Mouse (Mus musculus): ENCODE data around the gene Cep131.

Cep131 gene

DNA sequence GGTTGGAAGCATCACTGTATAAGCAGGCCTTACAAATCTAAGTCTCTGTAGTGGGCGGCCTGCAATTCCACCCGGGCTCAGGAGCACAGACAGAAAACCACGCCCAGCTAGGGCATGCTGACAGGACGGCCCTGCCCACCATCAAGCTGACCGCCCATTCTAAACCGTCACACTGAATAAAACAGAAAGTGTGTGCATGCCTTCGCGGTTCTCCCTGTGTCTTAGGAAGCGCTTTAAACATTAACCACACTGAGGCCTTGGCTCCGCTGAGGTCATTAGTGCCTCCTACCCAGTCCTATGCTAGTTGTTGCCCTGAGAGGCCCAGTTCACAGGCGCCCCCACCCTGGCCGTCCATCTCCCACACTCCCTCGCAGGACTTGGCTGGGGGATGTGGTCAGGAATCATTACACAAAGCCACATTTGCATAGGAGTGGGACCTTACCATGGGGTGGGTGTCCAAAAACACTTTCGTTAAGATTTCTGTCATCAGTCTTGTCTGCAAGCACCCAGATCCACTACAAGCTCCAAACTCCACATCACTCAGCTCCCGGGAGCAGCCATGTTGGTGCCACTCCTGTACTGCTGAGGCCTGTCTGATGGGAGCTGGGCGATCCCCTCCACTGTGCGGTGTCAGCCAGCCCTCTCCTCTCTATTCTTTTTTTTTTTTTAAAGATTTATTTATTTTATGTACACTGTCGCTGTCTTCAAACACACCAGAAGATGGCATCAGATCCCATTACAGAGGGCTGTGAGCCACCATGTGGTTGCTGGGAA is 58.1 kb downstream of the Cep131 start:
- no peak for DNase-seq (ENCODE audit: low read depth, low spot score)

DNA sequence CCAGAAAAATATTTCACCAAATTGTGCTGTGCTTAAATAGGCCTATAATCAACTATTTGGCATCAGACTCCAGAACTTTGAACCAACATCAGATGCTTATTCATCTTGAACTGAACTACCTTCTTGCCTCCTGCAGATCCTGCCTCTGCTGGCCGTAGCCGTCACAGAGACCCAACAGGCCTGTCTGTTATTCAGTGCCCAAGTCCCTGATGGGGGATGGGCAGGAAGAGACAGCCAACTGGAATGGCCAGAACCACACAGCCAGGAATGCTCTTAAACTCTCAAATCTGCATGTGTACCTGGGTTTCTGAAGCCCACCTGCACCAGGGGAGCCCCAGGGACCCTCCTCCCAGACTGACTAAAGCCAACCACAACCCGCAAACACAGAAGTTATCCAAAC is 59.7 kb downstream of the Cep131 start:
- DNase-seq (ENCODE audit: low read depth, low spot score): no peak

DNA sequence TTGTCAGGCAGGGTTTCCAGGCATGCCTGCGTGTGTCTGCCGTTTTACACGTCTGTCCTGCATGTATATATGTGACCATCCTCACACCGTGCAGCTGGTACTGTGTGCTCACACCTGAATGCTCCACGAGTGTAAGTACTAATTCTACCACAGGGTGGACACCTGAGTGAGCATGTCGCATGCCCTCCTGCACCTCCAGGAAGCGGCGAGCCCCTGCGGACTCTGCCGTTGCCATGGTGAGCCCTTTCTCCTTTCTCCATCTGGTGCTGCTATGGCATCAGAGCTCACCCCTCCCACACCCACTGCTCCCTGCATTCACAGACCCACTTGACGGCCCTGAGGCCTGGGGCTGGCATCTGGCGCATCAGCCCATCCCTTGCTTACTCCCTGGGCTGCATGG is 63.8 kb downstream of the Cep131 start:
- DNase-seq (ENCODE audit: low read depth, low spot score): no peak

DNA sequence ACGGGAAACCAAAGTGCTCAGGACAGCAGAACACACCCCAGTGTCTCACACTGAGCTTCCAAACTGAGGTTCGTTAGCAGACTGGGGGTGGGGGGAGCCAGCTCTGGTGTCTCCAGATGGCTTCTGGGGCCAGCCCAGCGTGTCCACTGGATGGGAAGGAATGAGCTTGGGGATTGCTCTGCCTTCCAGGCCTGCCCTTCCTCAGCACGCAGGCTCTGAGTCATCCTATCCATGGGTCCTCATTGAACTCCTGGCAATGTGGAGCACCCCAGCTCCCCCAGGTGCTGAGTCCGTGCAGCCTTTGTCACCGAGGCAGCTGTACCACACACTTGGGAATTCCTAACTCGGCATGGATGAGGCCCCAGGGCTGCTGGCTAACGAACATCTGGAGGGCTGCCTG is 64.4 kb downstream of the Cep131 start:
- no peak for DNase-seq (ENCODE audit: low read depth, low spot score)

DNA sequence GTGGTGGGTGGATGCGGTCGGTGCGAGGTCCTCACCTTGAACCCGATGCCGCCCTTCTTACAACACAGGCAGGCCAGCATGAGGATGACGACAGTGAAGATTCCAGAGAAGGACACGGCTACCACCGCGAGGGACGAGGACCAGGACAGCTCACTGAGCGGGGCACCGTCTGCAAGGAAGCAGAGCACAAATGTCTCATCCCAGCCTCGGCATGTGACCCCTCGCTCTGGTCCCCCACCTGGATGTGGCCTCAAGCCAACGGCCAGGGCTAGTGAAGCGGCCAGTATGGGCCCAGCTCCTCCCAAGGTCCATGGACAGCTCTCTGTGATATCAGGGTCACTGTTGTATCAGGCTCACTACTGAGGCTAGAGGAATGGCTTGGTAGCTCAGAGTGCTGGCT is 65.3 kb downstream of the Cep131 start:
- DNase-seq (ENCODE audit: low read depth, low spot score): no peak

DNA sequence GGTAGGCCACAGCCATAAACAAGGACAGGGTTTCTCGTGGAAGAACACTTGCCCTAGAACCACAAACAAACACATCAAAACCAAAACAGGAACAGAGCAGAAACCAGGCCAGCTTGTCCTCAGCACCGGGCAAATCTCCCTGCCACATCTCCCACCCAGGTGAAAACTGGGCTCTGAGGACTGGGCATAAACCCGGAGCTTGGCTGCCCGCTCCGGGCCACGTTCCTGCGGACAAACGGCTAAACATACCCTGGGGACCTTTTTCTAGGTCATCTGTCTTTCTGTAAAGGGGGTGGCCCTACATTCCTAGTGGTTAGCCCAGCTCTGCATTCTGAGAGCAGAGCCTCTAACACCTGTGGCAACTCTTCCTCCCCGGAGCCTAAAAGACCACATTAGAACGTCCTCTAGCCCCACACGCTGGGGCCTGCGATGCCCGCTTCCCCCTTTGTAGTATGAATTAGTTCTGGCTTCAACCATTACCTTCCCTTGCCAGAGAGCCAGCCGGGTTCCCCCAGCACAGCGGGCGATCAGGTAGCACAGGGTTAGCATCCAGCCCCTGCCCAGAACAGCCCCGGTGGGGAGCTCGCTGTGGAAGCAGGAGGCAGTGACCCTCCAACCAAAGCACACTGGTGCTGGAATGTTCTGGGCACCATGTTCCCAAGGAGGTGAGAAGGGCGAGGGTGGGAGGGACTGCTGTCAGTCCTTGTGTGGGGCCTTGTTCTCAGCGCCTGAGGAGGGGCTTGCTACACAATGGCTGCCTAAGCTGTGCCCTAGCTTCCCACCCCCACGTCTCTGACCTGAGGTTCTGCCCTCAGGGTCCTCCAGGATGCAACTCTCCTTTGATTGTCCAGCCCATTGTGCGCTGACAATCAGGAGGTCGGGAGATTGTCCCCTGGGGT is 66.8 kb downstream of the Cep131 start:
- DNase-seq (ENCODE audit: low read depth, low spot score): no peak

DNA sequence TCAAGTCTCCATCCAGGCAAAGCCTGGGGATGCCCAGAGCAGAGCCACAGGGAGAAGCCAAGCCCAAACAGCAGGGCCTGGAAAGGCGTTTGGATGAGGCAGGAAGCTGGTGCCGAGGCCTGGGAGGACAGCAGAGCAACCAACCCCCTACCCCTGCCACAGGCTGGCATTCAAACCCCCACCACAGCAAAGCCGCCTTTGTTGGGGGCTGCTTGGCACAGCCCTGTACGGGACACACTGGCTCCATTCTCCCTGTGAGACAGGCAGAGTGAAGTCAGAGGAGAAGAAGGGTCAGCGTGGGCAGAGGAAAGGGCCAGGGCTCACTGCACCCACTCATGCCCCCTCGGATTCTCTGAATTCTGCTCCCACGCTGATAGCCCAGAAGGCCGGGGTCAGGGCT is 69.6 kb downstream of the Cep131 start:
- DNase-seq (ENCODE audit: low read depth, low spot score): no peak

DNA sequence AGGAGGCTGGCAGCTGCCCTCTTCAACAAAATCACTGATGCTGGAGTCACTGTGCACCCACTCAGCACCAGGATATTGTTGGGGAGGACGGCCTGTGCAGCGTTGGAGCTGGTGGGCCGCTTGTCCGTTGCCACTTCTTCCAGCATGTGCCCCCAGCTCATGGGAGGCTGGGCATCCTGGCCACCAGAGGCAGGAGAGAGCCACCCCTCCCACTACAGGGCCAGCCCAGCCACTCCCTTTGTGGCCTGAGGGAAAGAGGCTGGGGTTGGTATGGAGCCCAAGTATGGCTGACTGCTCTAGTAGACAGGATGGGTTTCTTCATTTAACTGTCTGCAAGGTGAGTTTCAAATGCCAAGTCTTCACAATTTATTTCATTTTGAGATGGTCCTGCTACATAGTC is 71.9 kb downstream of the Cep131 start:
- DNase-seq (ENCODE audit: low read depth, low spot score): no peak

Measured in WW6 (cell line).